Mouse (Mus musculus) cerebellum, postnatal 14 days (tissue): Measurements from ENCODE around the gene Lgsn.

Source experiments
- DNase-seq, 2 experiments: peaks; one replicate each; pipeline ENCODE4 v3.0.0; 2021; ENCODE audit warnings: mixed read lengths in 2 of 2

The Lgsn gene

DNA sequence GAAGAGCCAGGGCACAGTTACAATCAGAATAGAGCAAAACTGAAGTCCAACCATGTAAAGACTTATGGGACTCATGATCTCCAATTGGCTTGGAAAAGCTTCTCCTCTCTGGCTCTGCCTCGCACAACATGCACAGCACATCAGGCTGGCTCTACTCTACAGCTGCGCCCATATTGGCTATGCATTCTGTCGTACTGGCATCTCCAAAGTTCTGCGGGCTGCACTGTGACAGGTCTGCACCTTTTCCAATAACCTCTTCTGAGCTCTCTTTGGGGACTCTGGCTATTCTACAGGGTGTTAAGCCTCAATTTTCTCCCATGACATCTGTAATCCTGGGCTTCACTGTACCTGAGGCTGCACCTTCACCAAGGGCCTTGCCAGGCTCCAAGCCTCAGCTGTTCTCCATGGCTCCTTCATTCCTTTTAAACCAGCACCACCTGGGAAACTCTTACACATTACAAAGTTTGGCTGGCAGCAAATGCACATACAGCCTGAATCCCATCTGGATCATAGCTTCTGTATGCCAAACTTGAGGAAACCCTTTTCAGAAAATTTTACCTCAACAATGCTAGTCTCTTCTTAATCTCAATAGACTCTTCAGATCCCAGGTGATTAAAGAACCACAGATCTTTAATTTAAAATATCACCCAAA, 44.5 kb downstream of the Lgsn start:
- DNase-seq: no peak

DNA sequence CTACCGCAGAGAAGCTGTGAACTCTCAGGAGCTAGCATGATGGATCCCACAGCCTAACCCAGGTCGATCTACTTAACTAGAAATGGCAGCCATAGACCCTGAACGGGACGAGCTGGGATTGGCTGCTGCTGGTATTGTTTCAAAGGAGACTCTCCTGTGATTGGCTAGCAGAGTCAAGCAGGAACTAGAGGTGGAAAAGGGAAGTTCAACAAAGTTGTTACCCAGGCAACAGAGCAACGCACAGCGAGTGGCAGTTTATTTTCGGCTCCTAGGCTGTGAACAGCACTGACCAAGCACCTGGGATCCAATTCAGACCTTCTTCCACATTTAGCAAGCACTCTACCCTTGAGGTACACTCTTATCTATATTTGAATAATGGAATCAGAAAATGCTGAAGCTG, 46.4 kb downstream of the Lgsn start, which contains the start of the genes 4931428L18Rik and Pih1d3:
Gene 4931428L18Rik, minus strand, starts transcription at position 121 of the 400 bp plus-strand sequence.
Gene Pih1d3, plus strand, starts transcription at position 275 of the 400 bp plus-strand sequence.
- DNase-seq: no peak

DNA sequence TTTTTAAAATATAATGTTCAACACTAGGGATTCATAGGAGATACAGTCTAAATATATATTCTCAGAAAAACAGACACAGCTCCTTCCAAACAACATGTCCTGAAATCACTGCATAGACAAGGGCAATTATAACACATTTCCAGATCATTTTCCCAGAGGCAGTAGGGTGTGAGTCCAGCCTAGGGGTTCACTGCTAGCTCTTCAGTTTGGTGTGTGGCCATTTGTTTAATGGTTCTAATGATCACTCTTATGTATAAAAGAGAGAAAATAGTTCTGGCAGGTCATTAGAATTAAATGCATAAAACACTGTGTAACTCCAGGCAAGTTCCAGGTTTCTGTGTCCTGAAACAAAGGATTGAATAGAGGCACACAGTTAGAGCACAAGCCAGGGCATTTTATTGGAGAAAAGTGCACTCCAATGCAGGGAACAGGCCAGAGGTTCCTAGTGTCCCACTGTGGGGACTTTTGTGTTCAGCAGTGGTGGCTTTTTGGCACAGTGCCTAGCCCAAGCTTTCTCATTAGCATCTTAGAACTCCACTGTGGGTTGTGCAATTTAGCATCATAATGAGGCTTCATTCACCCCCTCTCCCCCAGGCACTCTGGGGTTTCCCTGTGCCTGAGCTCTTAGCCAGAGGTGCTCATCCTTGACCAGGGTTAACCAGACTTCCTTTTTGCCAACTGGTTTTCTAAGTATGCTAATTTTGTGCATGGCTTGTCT, 57.3 kb downstream of the Lgsn start:
- DNase-seq: peak; percentile 11 to 17
